18 mouse cellular contexts compared by ENCODE assay signal in the genomic region with DNA sequence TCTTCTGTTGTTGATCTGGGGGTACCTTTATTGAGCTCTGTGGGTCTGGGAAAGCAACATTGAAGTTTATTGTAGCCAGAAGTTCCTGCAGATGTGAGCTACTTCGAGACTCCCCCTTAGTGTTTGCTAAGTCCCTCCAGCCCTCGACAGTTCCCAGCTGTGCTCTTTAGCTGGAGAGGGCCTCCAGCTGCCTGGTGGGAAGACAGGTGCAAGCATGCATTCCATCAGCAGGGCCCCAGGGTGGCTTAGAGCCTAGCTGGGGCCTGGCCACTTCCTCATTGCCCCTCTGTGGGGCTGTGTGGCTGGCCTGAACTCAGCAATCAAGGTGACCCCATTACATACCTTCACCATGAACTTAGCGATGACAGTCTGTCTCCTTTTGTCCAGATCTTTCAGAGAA.
"Had no signal": no experiment of that assay in that cellular context is flagged by ENCODE, and none has a peak within 500 bp of the region (broad histone marks: within the 10 kb centered on the region; RNA-seq: fewer than 3 reads in every experiment).

No protein-coding gene starts in this region.

- ATAC-seq: midbrain, embryonic 15.5 days had no signal

- H3K27me3 ChIP-seq: limb, embryonic 12.5 days; liver, embryonic 13.5 days; midbrain, embryonic 12.5 days; midbrain, embryonic 15.5 days; neural tube, embryonic 12.5 days; neural tube, embryonic 15.5 days had no signal

- H3K4me2 ChIP-seq: limb, embryonic 12.5 days; liver, embryonic 13.5 days; midbrain, embryonic 12.5 days; midbrain, embryonic 15.5 days; neural tube, embryonic 12.5 days; neural tube, embryonic 15.5 days had no signal

- H3K4me1 ChIP-seq: limb, embryonic 12.5 days; liver, embryonic 13.5 days; midbrain, embryonic 12.5 days; midbrain, embryonic 15.5 days; neural tube, embryonic 12.5 days; neural tube, embryonic 15.5 days had no signal

- DNase-seq: kidney, adult 18-20 months; kidney, adult 9 months; kidney, postnatal 14 days; liver, embryonic 13.5 days; lung, adult 2 months; lung, postnatal 14 days; right cerebral cortex, adult 18-20 months; right cerebral cortex, postnatal 14 days; right cerebral cortex, postnatal 4 days; thymus, adult 18-20 months; thymus, postnatal 36 days had no signal

- H3K9ac ChIP-seq: limb, embryonic 12.5 days; liver, embryonic 13.5 days; midbrain, embryonic 12.5 days; midbrain, embryonic 15.5 days; neural tube, embryonic 12.5 days; neural tube, embryonic 15.5 days had no signal

- H3K4me3 ChIP-seq: left cerebral cortex, adult 2 months; limb, embryonic 12.5 days; liver, embryonic 13.5 days; midbrain, embryonic 12.5 days; midbrain, embryonic 15.5 days; neural tube, embryonic 12.5 days; neural tube, embryonic 15.5 days had no signal

- H3K9me3 ChIP-seq: limb, embryonic 12.5 days; liver, embryonic 13.5 days; midbrain, embryonic 12.5 days; midbrain, embryonic 15.5 days; neural tube, embryonic 12.5 days; neural tube, embryonic 15.5 days had no signal

- H3K27ac ChIP-seq: left cerebral cortex, adult 2 months; limb, embryonic 12.5 days; liver, embryonic 13.5 days; macrophage; midbrain, embryonic 12.5 days; midbrain, embryonic 15.5 days; neural tube, embryonic 12.5 days; neural tube, embryonic 15.5 days had no signal
